Comparison of ENCODE assay signal across 34 mouse cellular contexts in the genomic region with DNA sequence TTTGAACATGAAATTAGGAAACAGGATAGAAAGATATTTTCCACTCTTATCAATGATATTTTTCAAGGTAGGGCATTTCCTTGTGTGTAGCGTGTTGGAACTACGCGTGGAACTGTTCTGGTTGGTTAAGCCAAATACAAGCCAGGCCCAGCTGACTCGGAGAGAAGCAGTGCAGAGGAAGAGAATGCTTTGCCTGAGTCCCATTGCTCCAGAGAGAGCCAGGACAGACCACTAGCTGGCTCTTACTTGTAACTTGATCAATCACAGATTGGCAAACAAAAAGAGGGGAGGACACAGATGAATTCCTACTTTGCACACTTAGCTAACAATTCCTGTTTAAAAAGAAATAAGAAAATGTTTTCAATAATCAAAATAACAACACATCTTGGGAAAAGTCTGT. TPM values are rescaled to one million over a fixed set of nuclear protein-coding genes. Genes with fewer than 3 reads are reported as not detected.
A peak's percentile ranks its signal among the peaks of the same experiment; 100 is the strongest.
DNase-seq lines count a peak whose midpoint lies in the region; ATAC-seq and TF ChIP-seq lines count a peak whose summit lies in the region.
"Had no signal": no experiment of that assay in that cellular context is flagged by ENCODE, and none has a peak within 500 bp of the region (broad histone marks: within the 10 kb centered on the region; RNA-seq: fewer than 3 reads in every experiment).

No protein-coding gene starts in this region.

- TF ChIP-seq POLR2A in brain, embryonic 14.5 days (IDR thresholded peaks at IDR 0.05; ENCODE audit: borderline replicate concordance, extremely low read depth, insufficient read depth, insufficient read length, poor library complexity, severe bottlenecking) = no peak

- H3K9ac ChIP-seq in embryonic facial prominence, embryonic 11.5 days (replicated peaks; ENCODE audit: low read length) = no peak overlapping the region
- H3K9ac ChIP-seq: embryonic facial prominence, embryonic 15.5 days; limb, embryonic 13.5 days; lung, embryonic 15.5 days; neural tube, embryonic 15.5 days had no signal

- no peak for ATAC-seq in embryonic facial prominence, embryonic 11.5 days (replicated peaks; ENCODE audit: insufficient number of reproducible peaks, low FRiP score, low TSS enrichment, low read depth)
- ATAC-seq: hindbrain, embryonic 16.5 days had no signal

- H3K9me3 ChIP-seq in embryonic facial prominence, embryonic 11.5 days (replicated peaks; ENCODE audit: control insufficient read depth, low read length) = no peaks in the 10 kb centered on the region
- H3K9me3 ChIP-seq: embryonic facial prominence, embryonic 15.5 days; limb, embryonic 13.5 days; lung, embryonic 15.5 days; midbrain, embryonic 10.5 days; neural tube, embryonic 15.5 days had no signal

- peaks cover 8% of the 10 kb centered on the region for H3K4me1 ChIP-seq in embryonic facial prominence, embryonic 11.5 days (ENCODE audit: control insufficient read depth, insufficient read depth, low read length)

- H3K4me2 ChIP-seq in embryonic facial prominence, embryonic 11.5 days (ENCODE audit: low read depth, low read length) = no peak overlapping the region
- H3K4me2 ChIP-seq: embryonic facial prominence, embryonic 15.5 days; heart, embryonic 11.5 days; limb, embryonic 13.5 days; liver, embryonic 11.5 days; lung, embryonic 15.5 days; neural tube, embryonic 15.5 days had no signal

- 4% methylated on average over 4 of the region's 4 CpGs for WGBS in embryonic facial prominence, embryonic 11.5 days

- intact Hi-C loops in heart, postnatal 36 days (cut with DNase I) = no loop called here
- intact Hi-C loops in heart, postnatal 14 days (cut with DNase I) = no loop called here

- H3K27me3 ChIP-seq in embryonic facial prominence, embryonic 11.5 days (ENCODE audit: control insufficient read depth, insufficient read depth, low read length) = peaks cover 41% of the 10 kb centered on the region

- H3K4me3 ChIP-seq in embryonic facial prominence, embryonic 11.5 days (ENCODE audit: low read depth, low read length) = no peak overlapping the region
- H3K4me3 ChIP-seq: embryonic facial prominence, embryonic 15.5 days; limb, embryonic 13.5 days; lung, embryonic 15.5 days; midbrain, embryonic 10.5 days; neural tube, embryonic 15.5 days had no signal

- DNase-seq in heart, adult 11 months = peak; percentile 9
- DNase-seq in heart, postnatal 36 days = no peak
- peak; percentile 30 for DNase-seq in brain, embryonic 14.5 days (ENCODE audit: low read depth)
- peak; percentile 58 for DNase-seq in embryo, embryonic 10 days (ENCODE audit: low spot score)
- peak; percentile 60 for DNase-seq in embryonic facial prominence, embryonic 11.5 days (ENCODE audit: low spot score)
- no peak for DNase-seq in B cell, adult 2 months
- no peak for DNase-seq in heart, postnatal 14 days
- DNase-seq: adrenal gland, postnatal 25 days; cerebellum, adult 2 months; cerebellum, postnatal 14 days; gastrocnemius, postnatal 14 days; heart, adult 18-20 months; kidney, adult 8-10 months; kidney, postnatal 4 days; right cerebral cortex, postnatal 4 days; thymus, adult 18-20 months; thymus, postnatal 36 days had no signal

- no peak for TF ChIP-seq CTCF in brain, embryonic 14.5 days (IDR thresholded peaks at IDR 0.05; ENCODE audit: borderline replicate concordance, extremely low read depth, insufficient read depth, insufficient read length)

- H3K27ac ChIP-seq in embryonic facial prominence, embryonic 11.5 days (replicated peaks; ENCODE audit: low read depth, low read length) = no peak overlapping the region
- H3K27ac ChIP-seq: embryonic facial prominence, embryonic 15.5 days; kidney, postnatal 0 days; limb, embryonic 13.5 days; lung, embryonic 15.5 days; midbrain, embryonic 10.5 days; neural tube, embryonic 15.5 days; stomach, postnatal 0 days had no signal

- no peaks in the 10 kb centered on the region for H3K36me3 ChIP-seq in embryonic facial prominence, embryonic 11.5 days (replicated peaks; ENCODE audit: control insufficient read depth, insufficient read depth, low read depth, low read length)
- H3K36me3 ChIP-seq: embryonic facial prominence, embryonic 15.5 days; limb, embryonic 13.5 days; lung, embryonic 15.5 days; midbrain, embryonic 10.5 days; neural tube, embryonic 15.5 days had no signal

RNA-seq across cellular contexts. Expression of a gene that starts 9.0 kb away (rescaled TPM):
- total RNA-seq in heart, postnatal 36 days (2021) = under 1 TPM; 0.05 to 0.08 TPM
- polyA plus RNA-seq in brain, embryonic 14.5 days (2012; rRNA removed) = 2.5 and 3.2 TPM in 2 replicates
- 7.7 and 8.2 TPM in 2 replicates for polyA plus RNA-seq in embryonic facial prominence, embryonic 11.5 days (2014; fragmentation: Nextera tagmentation; extraction: Ambion mirVana)
- total RNA-seq in heart, postnatal 14 days (2021) = under 1 TPM in 1 of 2 experiments, not detected in 1; 0.07 TPM
- total RNA-seq: hematopoietic stem cell, adult 5-6 weeks; megakaryocyte progenitor cell, adult 5-6 weeks; monocyte, adult 5-6 weeks had no signal
- polyA plus RNA-seq: heart, embryonic 16.5 days; intestine, embryonic 14.5 days; liver, embryonic 11.5 days; liver, embryonic 16.5 days; spleen, adult 2 months; stomach, postnatal 0 days had no signal

RNA-seq across cellular contexts. Expression of a gene that starts 46.2 kb away (rescaled TPM):
- total RNA-seq in heart, postnatal 36 days (2021) = 100 to 1,000 TPM; 212 to 214 TPM
- polyA plus RNA-seq in brain, embryonic 14.5 days (2012; rRNA removed) = 459 and 601 TPM in 2 replicates
- polyA plus RNA-seq in embryonic facial prominence, embryonic 11.5 days (2014; fragmentation: Nextera tagmentation; extraction: Ambion mirVana) = 952 and 1,036 TPM in 2 replicates
- 100 to 1,000 TPM; 201 to 210 TPM for total RNA-seq in heart, postnatal 14 days (2021)

Comparison
In these comparisons a context has a peak if more than half of its experiments do, and no peak if none do; other contexts are left out.
1. DNase-seq: peak in heart, adult 11 months (single experiment), brain, embryonic 14.5 days (single experiment), embryo, embryonic 10 days (single experiment) and embryonic facial prominence, embryonic 11.5 days (single experiment); none in heart, postnatal 36 days (0 of 2), B cell, adult 2 months (0 of 2) and heart, postnatal 14 days (0 of 2).